Mouse (Mus musculus) ES-E14 (cell line): ENCODE measurements around the gene Dct. TPM values are rescaled to one million over a fixed set of nuclear protein-coding genes. Genes with fewer than 3 reads are reported as not detected.

Experiments
- DNase-seq: peaks from one replicate; pipeline ENCODE4 v3.0.0-alpha.2; 2013; ENCODE audit warnings: low read depth, low spot score
- H3K27ac ChIP-seq: 2 replicates; pipeline ENCODE4 v1.5.1; 2012; ENCODE audit warnings: low read depth, mild to moderate bottlenecking, low read length, moderate library complexity, mixed read lengths; ENCODE audit not compliant: poor library complexity, insufficient read depth, severe bottlenecking
- H3K36me3 ChIP-seq: 2 replicates; pipeline ENCODE4 v1.6.1; 2012; ENCODE audit warnings: mild to moderate bottlenecking, low read length, moderate library complexity, mixed read lengths; ENCODE audit not compliant: control insufficient read depth, poor library complexity, insufficient read depth, severe bottlenecking
- H3K4me1 ChIP-seq, 2 experiments: fragments of 150-350 bp in 1 of 2; sonication (generic) in 1 of 2; 2 replicates each; pipeline ENCODE4 v1.6.1; 2012; ENCODE audit warnings: low read length in 2 of 2, mild to moderate bottlenecking in 1 of 2, mixed read lengths in 1 of 2; ENCODE audit not compliant: control insufficient read depth in 2 of 2, insufficient read depth in 2 of 2, poor library complexity in 1 of 2
- H3K4me3 ChIP-seq, 2 experiments: fragments of 150-350 bp in 1 of 2; sonication (generic) in 1 of 2; 2 replicates each; pipeline ENCODE4 v1.5.1; 2012; ENCODE audit warnings: low read length in 2 of 2, low read depth in 1 of 2, mild to moderate bottlenecking in 1 of 2, mixed read lengths in 1 of 2; ENCODE audit not compliant: insufficient read depth in 1 of 2, poor library complexity in 1 of 2, severe bottlenecking in 1 of 2
- H3K9ac ChIP-seq: 2 replicates; pipeline ENCODE4 v1.6.1; 2012; ENCODE audit warnings: low read depth, mild to moderate bottlenecking, low read length, mixed read lengths; ENCODE audit not compliant: poor library complexity, insufficient read depth, severe bottlenecking
- H3K9me3 ChIP-seq: fragments of 150-350 bp; sonication (generic); 2 replicates; pipeline ENCODE4 v1.6.1; 2012; ENCODE audit warnings: low read depth, mild to moderate bottlenecking, low read length; ENCODE audit not compliant: control insufficient read depth, insufficient read depth
- CHD2 ChIP-seq: IDR thresholded peaks from 2 replicates; pipeline ENCODE4 v1.6.1; 2014; ENCODE audit warnings: mild to moderate bottlenecking, low read depth, low read length, inconsistent platforms
- HCFC1 ChIP-seq: IDR thresholded peaks from 2 replicates; pipeline ENCODE4 v1.6.1; 2012; ENCODE audit warnings: low read length, inconsistent platforms, borderline replicate concordance; ENCODE audit not compliant: insufficient read depth
- MAFK ChIP-seq: IDR thresholded peaks from 2 replicates; pipeline ENCODE4 v1.6.1; 2014; ENCODE audit warnings: mild to moderate bottlenecking, low read depth, low read length, inconsistent platforms; ENCODE audit not compliant: insufficient read depth
- ZC3H11A ChIP-seq: IDR thresholded peaks from 2 replicates; pipeline ENCODE4 v1.6.1; 2012; ENCODE audit warnings: low read depth, mild to moderate bottlenecking, inconsistent platforms, low read length, borderline replicate concordance
- ZNF384 ChIP-seq: IDR thresholded peaks from 2 replicates; pipeline ENCODE4 v1.6.1; 2012; ENCODE audit warnings: low read depth, low read length, inconsistent platforms
- in situ Hi-C, 2 experiments: fragments of 600-800 bp; cut with MboI; formaldehyde crosslinking; loops; one replicate each; pipeline ENCODE4 v1.15.1; 2025; ENCODE audit warnings: low sequenced_read_pairs in 2 of 2, inconsistent platforms in 1 of 2; ENCODE audit not compliant: unreplicated experiment in 2 of 2
- total RNA-seq: library from RNA; depleted of rRNA; stranded (reverse); fragments of 300-350 nt; gene quantifications from 2 replicates; pipeline ENCODE4 v1.2.3, GENCODE M21; 2012

Dct gene
- total RNA-seq, 1 experiment, result 0.45 TPM

- H3K27ac ChIP-seq, result no peak overlapping the region
- no peaks in the 10 kb centered on the region for H3K9me3 ChIP-seq
- no peak overlapping the region for H3K4me3 ChIP-seq
- H3K36me3 ChIP-seq, result no peaks in the 10 kb centered on the region
- TF ChIP-seq CHD2 (no peak), ZNF384 (no peak), MAFK (no peak), ZC3H11A (no peak), HCFC1 (no peak)
- no peak for DNase-seq
- in situ Hi-C loops, result no loop called here
- H3K9ac ChIP-seq, result no peak overlapping the region
- no peaks in the 10 kb centered on the region for H3K4me1 ChIP-seq
Observed at GRCm38 (mm10) chr14:118019314-118019713, 32.7 kb downstream of the Dct start.

- no peaks in the 10 kb centered on the region for H3K9me3 ChIP-seq
- H3K4me3 ChIP-seq, result no peak overlapping the region
- in situ Hi-C loops, result no loop called here
- H3K4me1 ChIP-seq, result no peaks in the 10 kb centered on the region
- H3K9ac ChIP-seq, result no peak overlapping the region
- no peak for TF ChIP-seq HCFC1
- TF ChIP-seq MAFK, result no peak
- TF ChIP-seq ZC3H11A, result no peak
- TF ChIP-seq ZNF384, result no peak
- TF ChIP-seq CHD2, result no peak
- DNase-seq, result no peak
- no peak overlapping the region for H3K27ac ChIP-seq
- H3K36me3 ChIP-seq, result no peaks in the 10 kb centered on the region
Observed at GRCm38 (mm10) chr14:118013237-118013636, 38.8 kb downstream of the Dct start.

- Histone ChIP-seq H3K27ac (no peak overlapping the region), H3K36me3 (no peaks in the 10 kb centered on the region), H3K9ac (no peak overlapping the region), H3K9me3 (no peaks in the 10 kb centered on the region), H3K4me1 (no peaks in the 10 kb centered on the region), H3K4me3 (no peak overlapping the region)
- no peak for DNase-seq
- TF ChIP-seq CHD2 (no peak), ZC3H11A (no peak), MAFK (no peak), HCFC1 (no peak), ZNF384 (no peak)
- in situ Hi-C loops, result no loop called here
Observed at GRCm38 (mm10) chr14:118009541-118009940, 42.5 kb downstream of the Dct start.

- no peak overlapping the region for H3K9ac ChIP-seq
- no peaks in the 10 kb centered on the region for H3K9me3 ChIP-seq
- no peak for DNase-seq
- in situ Hi-C loops, result no loop called here
- H3K4me3 ChIP-seq, result no peak overlapping the region
- TF ChIP-seq ZNF384, result no peak
- no peak for TF ChIP-seq HCFC1
- no peak for TF ChIP-seq CHD2
- TF ChIP-seq ZC3H11A, result no peak
- TF ChIP-seq MAFK, result no peak
- H3K36me3 ChIP-seq, result no peaks in the 10 kb centered on the region
- no peak overlapping the region for H3K27ac ChIP-seq
- no peaks in the 10 kb centered on the region for H3K4me1 ChIP-seq
Observed at GRCm38 (mm10) chr14:118005697-118006096, 46.3 kb downstream of the Dct start.

GRCm38 (mm10) chr14:118004434-118004833 lies 47.6 kb downstream of the Dct start:
- H3K4me3 ChIP-seq, result no peak overlapping the region
- no peak overlapping the region for H3K27ac ChIP-seq
- in situ Hi-C loops, result no loop called here
- no peaks in the 10 kb centered on the region for H3K9me3 ChIP-seq
- no peaks in the 10 kb centered on the region for H3K4me1 ChIP-seq
- no peak for DNase-seq
- H3K36me3 ChIP-seq, result no peaks in the 10 kb centered on the region
- H3K9ac ChIP-seq, result no peak overlapping the region
- TF ChIP-seq ZC3H11A, result no peak
